Mouse (Mus musculus): ENCODE results near the gene Rccd1. TPM values are rescaled to one million over a fixed set of nuclear protein-coding genes. Genes with fewer than 3 reads are reported as not detected.

Gene Rccd1
- total RNA-seq, 2 experiments from 2014 or later: 15.7 to 20.8 TPM

DNA sequence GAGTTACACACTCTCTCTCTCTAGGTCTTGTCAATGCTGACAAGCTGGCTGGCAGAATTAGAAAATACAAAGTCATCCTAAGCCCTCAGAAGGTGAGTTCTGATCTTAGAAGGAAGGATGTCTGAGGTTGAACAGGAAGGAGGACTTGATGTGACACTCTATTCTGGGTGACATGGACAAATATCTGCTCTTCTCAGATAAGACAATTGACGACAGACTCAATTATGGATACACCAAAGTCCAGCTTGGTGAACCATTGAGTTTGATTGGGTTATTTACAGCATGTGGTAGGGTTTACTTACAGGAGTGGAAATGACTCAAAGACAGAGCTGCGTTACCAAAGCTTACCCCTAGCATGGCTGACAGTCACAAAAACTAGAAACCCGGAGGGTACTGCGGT lies 47.9 kb downstream of the Rccd1 start:
- DNase-seq (ENCODE audit: extremely low spot score in 1 of 2, low spot score in 2 of 2): no peak
- intact Hi-C loops (cut with DNase I): no loop called here

- no peak for DNase-seq (ENCODE audit: extremely low spot score in 1 of 2, low spot score in 2 of 2)
- intact Hi-C loops (cut with DNase I): no loop called here
Measured at GRCm38 (mm10) chr7:80273456-80273855, 50.8 kb downstream of the Rccd1 start.

DNA sequence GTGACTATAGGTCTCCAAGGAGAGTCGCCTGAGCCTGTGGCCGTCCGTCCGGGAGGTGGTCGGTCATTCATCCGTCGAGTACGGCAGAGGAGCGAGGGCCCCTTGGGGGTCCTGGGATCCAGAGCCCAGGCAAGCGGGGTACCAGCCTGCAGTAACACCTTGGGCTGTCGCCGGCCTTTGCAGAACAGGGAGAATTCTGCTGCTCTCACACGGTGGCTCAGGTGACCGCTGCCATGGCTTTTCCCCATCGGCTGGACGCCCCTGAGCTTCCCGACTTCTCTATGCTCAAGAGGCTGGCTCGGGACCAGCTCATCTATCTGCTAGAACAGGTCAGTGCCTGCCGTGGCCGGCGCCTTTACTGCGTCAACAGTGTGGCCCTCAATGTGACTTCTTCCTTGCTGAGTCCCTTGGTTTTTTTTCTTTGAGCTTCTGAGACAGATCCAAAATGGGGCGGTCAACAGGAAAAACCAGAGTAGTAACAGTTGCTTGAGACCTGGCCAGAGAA lies 54.5 kb downstream of the Rccd1 start:
- peak in 1 of 2 experiments; percentile 56 for DNase-seq (ENCODE audit: extremely low spot score in 1 of 2, low spot score in 2 of 2)
- intact Hi-C loops (cut with DNase I): no loop called here

DNA sequence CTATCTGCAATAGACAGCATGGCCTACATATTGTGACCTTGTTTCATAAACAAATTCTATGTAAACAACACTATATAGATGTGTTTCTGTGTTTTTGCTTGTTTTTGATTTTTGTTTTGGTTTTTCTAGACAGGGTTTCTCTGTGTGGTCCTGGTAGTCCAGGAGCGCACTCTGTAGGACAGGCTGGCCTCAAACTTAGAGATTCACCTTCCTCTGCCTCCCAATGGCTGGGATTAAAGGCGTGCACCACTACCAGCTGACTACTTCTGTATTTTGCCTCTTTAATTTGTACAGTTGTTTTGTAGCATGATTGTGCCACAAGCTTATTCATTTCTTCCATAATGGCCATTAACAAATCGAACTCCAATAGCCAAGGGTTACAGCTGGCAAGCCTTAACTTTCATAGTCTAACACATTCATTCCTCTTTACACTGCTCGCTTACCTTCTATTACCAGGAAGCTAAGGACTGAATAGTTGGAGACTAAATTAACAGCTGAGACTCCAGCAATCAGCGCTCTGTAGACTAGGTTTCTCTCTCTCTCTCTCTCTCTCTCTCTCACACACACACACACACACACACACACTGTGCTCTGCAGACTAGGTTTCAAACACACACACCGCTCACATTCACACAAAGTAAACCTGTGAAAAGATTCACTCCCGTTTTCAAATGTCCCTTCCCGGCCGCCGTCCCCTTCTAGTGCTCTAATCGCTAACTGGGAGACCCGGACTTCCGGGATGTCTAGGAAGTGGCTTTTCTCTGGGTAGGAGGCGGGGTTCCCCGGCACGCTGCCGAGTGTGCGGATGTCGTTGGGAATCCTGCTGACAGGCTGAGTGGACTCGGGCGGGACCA lies 55.1 kb downstream of the Rccd1 start, which contains the start of gene Vps33b:
Vps33b (plus strand) TSS at position 753 of the 854 bp plus-strand sequence.
- DNase-seq (ENCODE audit: extremely low spot score in 1 of 2, low spot score in 2 of 2): peak; percentile 95 to 98
- intact Hi-C loops (cut with DNase I): no loop called here

GRCm38 (mm10) chr7:80267764-80268163 lies 56.5 kb downstream of the Rccd1 start:
- intact Hi-C loops (cut with DNase I): no loop called here
- DNase-seq (ENCODE audit: extremely low spot score in 1 of 2, low spot score in 2 of 2): no peak

DNA sequence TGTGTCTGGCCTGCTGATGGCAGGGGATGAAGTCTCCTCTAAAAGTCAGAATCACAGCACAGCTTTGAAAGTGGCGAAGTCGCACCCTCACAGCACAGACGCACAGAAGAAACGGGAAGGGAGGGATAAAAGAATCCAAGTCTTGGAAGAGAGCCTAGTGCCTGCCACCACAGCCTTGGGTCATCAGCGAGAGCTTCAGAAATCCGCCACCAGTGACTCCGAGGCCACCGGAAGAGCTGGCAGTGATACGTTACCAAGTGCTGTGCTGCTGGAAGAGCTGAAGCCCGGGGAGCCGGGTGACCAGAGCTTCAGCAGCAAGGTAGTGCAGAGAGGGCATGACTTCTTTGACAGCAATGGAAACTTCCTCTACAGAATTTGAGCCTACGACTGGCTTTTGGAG lies 59.6 kb downstream of the Rccd1 start:
- no peak for DNase-seq (ENCODE audit: extremely low spot score in 1 of 2, low spot score in 2 of 2)
- intact Hi-C loops (cut with DNase I): no loop called here

GRCm38 (mm10) chr7:80261372-80261990 lies 62.8 kb downstream of the Rccd1 start:
- peak in 1 of 2 experiments; percentile 20 for DNase-seq (ENCODE audit: extremely low spot score in 1 of 2, low spot score in 2 of 2)
- intact Hi-C loops (cut with DNase I): no loop called here

DNA sequence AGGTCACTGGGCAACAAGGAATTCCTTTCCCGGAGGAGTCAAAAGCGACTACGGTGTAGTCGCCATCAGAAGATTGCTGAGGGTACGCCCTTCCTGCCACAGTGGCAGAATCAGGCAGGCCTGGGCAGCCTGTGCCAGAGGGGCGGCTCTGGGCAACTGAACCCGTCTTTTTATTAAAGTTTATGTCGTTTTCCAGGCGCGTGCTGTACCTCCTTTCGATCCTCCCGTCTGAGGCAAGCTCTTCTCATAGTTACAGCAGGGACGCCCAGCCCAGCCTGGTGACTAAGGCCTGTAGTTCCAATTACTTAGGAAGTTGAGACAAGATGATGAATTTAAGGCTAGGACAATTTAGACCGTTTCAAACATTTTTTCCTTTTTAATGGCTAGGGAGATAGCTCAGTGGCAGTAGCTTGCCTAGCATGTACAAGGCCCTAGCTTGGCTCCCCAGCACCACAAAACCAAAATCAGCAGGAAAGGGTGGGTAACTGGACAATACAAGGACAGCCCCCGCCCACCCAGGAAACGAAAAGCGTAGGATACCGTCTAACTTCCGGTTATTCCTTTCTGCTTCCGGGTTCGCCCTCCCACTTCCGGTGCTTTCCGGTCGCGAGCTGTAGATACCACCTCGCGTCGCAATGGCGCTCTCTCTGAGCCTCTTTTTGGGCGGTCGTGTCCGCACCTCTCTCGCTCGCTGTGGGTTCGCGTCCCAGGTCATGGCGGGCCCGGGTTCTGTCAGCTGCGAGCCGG lies 63.5 kb downstream of the Rccd1 start, which contains the start of gene Ngrn:
Ngrn (plus strand) TSS at position 591 of the 747 bp plus-strand sequence.
- peak; percentile 84 to 92 for DNase-seq (ENCODE audit: extremely low spot score in 1 of 2, low spot score in 2 of 2)
- intact Hi-C loops (cut with DNase I): no loop called here

- intact Hi-C loops (cut with DNase I): no loop called here
- DNase-seq (ENCODE audit: extremely low spot score in 1 of 2, low spot score in 2 of 2): no peak
Measured at GRCm38 (mm10) chr7:80257706-80258105, 66.5 kb downstream of the Rccd1 start.

GRCm38 (mm10) chr7:80255981-80256380 lies 68.3 kb downstream of the Rccd1 start:
- intact Hi-C loops (cut with DNase I): no loop called here
- no peak for DNase-seq (ENCODE audit: extremely low spot score in 1 of 2, low spot score in 2 of 2)

GRCm38 (mm10) chr7:80252886-80253285 lies 71.4 kb downstream of the Rccd1 start:
- no peak for DNase-seq (ENCODE audit: extremely low spot score in 1 of 2, low spot score in 2 of 2)
- intact Hi-C loops (cut with DNase I): no loop called here

- intact Hi-C loops (cut with DNase I): no loop called here
- no peak for DNase-seq (ENCODE audit: extremely low spot score in 1 of 2, low spot score in 2 of 2)
Measured at GRCm38 (mm10) chr7:80252437-80252836, 71.8 kb downstream of the Rccd1 start.

GRCm38 (mm10) chr7:80246859-80247258 lies 77.4 kb downstream of the Rccd1 start:
- intact Hi-C loops (cut with DNase I): no loop called here
- no peak for DNase-seq (ENCODE audit: extremely low spot score in 1 of 2, low spot score in 2 of 2)

- intact Hi-C loops (cut with DNase I): no loop called here
- DNase-seq (ENCODE audit: extremely low spot score in 1 of 2, low spot score in 2 of 2): peak; percentile 96 to 99
Measured at GRCm38 (mm10) chr7:80246148-80246721, 78.0 kb downstream of the Rccd1 start, which contains the start of gene Ttll13. Gene Ttll13 (plus strand): TSS chr7:80246376.

DNA sequence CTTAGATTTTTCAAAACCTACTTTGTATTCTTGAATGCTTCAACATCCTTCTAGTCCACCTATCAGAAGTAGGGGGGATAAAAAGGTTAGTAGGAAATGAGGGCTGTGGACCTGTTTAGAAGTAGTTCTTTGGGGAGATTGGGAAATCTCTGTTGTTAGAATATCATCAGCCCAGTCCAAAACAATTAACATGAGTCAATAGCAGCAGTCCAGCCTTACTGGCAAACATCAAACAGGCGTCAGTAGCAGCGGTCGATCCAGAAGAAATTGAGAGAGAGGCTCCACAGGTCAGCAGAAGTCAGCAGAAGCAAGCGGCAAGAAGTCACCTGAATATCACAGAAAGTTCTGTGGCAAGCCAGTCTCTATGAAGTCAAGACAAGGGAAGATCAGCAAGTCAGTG lies 79.4 kb downstream of the Rccd1 start:
- intact Hi-C loops (cut with DNase I): no loop called here
- DNase-seq (ENCODE audit: extremely low spot score in 1 of 2, low spot score in 2 of 2): no peak
